Mouse (Mus musculus): Measurements from ENCODE around the gene 1600014C10Rik.

DNA sequence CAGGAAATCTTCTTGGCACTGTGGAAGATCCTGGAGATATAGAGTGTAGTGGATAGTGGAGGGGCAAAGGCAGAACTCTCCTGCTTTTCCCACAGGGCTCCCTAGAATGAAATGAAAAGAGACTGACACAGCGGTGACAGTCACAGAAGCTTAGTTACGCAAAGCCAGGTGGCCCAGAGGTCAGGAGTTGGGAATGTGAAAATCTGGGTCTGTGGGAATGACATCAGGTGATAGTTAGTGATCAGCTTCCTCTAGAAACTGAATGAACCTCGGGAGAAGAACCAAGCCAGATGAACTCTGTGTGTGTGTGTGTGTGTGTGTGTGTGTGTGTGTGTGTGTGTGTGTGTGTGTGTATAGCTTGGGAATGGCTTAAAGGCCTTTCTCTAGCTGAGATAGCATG lies 26.0 kb downstream of the 1600014C10Rik start:
- no peak for TF ChIP-seq POLR2A (IDR thresholded peaks at IDR 0.05; ENCODE audit: low read depth, low read length)
- no peak for TF ChIP-seq CTCF (IDR thresholded peaks at IDR 0.05; ENCODE audit: extremely low read depth, insufficient read length, insufficient replicate concordance, low read depth, low read length)

Measured in small intestine, adult 2 months (tissue).